Mouse (Mus musculus): ENCODE measurements at regions not wholly inside any gene's neighbourhood (a gene's known extent, or its start where the extent isn't known, plus 50 kb on each side); places are given as distances from the start of the nearest gene placed in this dataset.

- no peak for TF ChIP-seq POLR2A (IDR thresholded peaks at IDR 0.05; ENCODE audit: insufficient read length, low read depth)
- no peak for TF ChIP-seq E2F4 (IDR thresholded peaks at IDR 0.05; ENCODE audit: insufficient read depth)
- TF ChIP-seq TCF12 (IDR thresholded peaks at IDR 0.05; ENCODE audit: insufficient read depth, poor library complexity, severe bottlenecking) = no peak
- TF ChIP-seq MAX (IDR thresholded peaks at IDR 0.05; ENCODE audit: low read depth) = no peak
- TF ChIP-seq SRF (IDR thresholded peaks at IDR 0.05; ENCODE audit: control insufficient read depth, insufficient read length, low read depth) = no peak
- no peak for TF ChIP-seq CEBPB (IDR thresholded peaks at IDR 0.05; ENCODE audit: insufficient read depth, poor library complexity, severe bottlenecking)
- no peak for TF ChIP-seq USF1 (IDR thresholded peaks at IDR 0.05; ENCODE audit: low read depth)
- TF ChIP-seq POLR2AphosphoS2 (IDR thresholded peaks at IDR 0.05; ENCODE audit: insufficient read length, low read depth) = no peak
- TF ChIP-seq REST (IDR thresholded peaks at IDR 0.05; ENCODE audit: insufficient read depth, insufficient read length) = no peak
- TF ChIP-seq MYOG (IDR thresholded peaks at IDR 0.05; ENCODE audit: control insufficient read depth in 1 of 3, insufficient read depth in 1 of 3, insufficient read length in 2 of 3, low read depth in 2 of 3) = no peak
- TF ChIP-seq MYOD1 (IDR thresholded peaks at IDR 0.05; ENCODE audit: control insufficient read depth in 1 of 3, insufficient read length in 2 of 3, low read depth in 2 of 3) = peak in 2 of 3 experiments; percentile 3 to 40
- no peak for TF ChIP-seq TCF3 (IDR thresholded peaks at IDR 0.05; ENCODE audit: insufficient read length, low read depth)
Observed at GRCm38 (mm10) chr1:193477298-193477697, 107.2 kb upstream of the Camk1g start.

Data from myocyte (in vitro differentiated cells).